Mouse (Mus musculus): ENCODE measurements at regions not wholly inside any gene's neighbourhood (a gene's known extent, or its start where the extent isn't known, plus 50 kb on each side); places are given as distances from the start of the nearest gene placed in this dataset.

DNA sequence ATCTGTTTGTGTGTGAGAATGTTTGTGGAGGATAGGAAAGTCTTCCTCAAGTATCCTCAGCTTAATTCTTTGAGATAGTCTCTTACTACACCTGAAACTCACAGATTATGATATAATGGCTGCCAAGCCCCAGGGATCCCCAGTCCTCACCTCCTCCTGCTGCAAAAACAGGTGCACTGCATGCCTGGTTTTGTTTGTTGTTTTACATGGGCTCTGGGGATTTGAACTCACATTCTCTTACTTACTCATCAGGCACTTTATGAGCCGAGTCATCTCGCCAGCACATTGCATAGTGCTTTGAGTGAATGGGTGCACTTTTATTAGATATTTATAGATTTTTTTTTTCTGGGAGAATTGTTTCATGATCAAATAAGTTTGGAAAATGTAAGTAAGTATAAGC, 56.3 kb downstream of the Mterf1b start:
- TF ChIP-seq CTCF (IDR thresholded peaks at IDR 0.05; ENCODE audit: low read depth, low read length), result no peak
- no peak for TF ChIP-seq TAL1 (conservative IDR thresholded peaks at IDR 0.05; ENCODE audit: low read depth, low read length)
- TF ChIP-seq GATA1 (IDR thresholded peaks at IDR 0.05; ENCODE audit: borderline replicate concordance, low read length), result no peak

All from G1E (cell line).